Mouse (Mus musculus): ENCODE measurements around the gene Nup107.

Nup107 gene

DNA sequence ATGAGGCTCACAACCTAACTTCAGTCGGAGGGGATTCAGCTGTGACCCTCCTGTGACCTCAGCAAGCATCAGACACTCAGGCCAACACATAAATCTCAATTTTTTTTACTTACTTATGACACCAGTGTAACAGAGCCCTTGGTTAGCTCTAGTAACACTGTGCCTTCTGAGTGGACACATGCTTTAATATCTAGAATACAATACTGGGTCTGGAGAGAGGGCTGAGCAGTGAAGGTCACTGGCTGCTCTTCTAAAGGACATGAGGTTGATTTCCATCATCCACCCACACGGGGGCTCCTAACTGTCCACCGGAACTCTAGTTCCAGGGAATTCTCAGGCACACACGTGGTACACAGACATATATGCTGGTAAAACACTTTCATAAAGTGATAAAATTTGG is 13.6 kb downstream of the Nup107 start:
- no peak for DNase-seq (ENCODE audit: inconsistent ontology term)

DNA sequence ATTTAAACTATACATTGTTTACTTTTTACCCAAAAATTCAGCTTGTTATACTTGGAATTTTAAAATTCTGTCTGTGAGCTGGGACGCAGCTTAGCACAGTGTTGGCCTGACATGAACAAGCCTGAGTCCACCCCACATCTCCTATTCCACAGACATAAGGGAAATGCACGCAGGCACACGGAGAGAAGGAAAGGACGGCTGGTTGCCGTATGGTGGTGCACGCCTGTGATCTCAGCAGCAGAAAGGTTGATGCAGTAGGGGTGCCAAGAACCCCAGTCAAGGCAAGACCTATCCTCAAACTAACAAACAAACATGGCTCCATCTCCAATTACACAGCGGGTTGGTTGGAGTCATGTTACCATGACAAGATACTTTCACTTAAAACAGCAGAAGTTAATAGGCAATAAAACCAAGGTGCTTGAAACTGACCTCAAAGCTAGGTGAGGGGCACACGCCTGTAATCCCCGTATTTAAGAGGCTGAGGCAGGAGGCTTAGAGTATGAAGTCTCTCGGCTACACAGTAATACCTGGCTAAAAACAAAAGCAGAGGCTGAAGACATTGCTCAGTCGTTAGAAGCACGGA is 14.1 kb downstream of the Nup107 start:
- DNase-seq (ENCODE audit: inconsistent ontology term) = no peak

DNA sequence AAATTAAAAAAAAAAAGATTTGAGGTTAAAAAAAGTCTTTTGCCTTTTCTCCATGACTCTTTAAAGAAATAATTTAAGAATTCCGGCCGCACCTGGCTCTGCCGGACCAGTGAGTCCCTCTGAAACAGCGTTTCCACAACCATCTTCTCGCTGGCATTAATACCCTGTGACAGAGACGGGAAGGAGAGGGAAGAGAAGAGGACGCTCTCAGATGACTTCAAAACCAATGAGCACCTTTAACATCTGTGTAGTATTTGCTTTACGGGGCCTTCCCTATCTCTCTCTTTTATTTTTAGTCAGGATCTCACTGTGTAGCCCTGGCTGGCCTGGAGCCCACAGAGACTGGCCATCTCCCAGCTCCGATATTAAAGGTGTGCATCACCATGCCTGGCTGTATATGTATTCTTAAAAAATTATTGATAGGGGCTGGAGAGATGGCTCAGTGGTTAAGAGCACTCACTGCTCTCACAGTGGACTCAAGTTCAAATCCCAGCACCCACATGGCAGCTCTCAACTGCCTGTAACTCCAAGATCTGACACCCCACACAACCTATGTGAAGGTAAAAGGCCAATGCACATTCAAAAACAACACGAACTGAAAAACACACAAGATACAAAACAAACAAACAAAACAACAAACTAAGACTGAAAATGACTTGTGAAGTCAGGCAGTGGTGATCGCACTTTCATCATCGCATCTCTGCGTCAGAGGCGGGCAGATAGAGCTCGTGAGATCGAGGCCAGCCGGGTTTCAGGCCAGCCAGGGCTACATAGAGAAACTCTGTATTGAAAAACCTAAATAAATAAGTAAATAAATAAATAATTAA is 14.8 kb downstream of the Nup107 start:
- no peak for DNase-seq (ENCODE audit: inconsistent ontology term)

DNA sequence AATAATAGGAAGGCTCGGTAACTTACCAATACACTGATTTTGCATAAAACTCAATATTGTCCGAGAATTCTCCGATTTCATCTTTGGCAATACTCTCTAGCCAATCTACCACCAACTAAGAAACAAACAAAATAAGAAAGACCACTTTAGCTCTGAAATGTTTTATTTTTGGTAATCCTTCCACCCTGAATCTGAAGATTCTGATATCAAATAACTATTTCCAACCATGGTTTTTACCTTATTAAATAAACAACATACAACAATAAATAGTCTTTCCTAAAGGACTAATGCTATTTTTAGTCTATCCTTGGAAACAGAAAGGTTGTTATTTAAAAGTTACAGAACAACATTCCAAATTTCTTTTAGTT is 15.4 kb downstream of the Nup107 start:
- DNase-seq (ENCODE audit: inconsistent ontology term) = no peak

DNA sequence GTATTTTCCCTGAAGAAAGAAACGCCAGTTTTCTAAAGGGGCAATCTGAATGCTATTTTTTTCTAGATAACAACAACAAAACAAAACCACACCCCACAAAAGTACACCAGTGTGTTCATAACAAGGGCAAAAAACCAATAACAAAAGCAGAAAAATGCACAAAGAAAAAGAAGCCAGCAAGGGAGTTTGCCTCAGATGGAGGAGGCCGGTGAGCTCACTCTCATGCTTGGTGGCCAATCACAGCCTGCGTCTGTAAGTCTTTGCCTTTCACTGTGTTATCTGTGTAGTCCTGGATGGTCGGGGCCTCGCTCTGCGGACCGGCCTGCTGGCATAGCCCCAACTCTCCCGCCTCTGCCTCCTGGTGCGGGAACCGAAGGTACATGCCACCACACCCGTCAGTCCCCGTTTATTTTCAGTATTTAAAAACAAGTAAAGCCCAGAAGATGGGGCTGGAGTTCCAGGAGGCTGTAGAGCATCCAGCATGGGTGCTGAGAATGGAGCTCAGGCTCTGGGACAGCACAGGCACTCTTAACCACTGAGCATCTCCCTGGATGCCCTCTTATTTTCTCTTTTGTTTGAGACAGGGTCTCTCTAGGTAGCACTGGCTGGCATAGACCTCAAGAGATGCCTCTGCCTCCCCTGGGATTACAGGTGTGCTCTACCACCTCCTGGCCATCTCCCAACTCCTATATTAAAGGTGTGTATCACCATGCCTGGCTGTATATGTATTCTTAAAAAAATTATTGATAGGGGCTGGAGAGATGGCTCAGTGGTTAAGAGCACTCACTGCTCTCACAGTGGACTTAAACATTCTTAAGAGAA is 16.0 kb downstream of the Nup107 start:
- no peak for DNase-seq (ENCODE audit: inconsistent ontology term)

DNA sequence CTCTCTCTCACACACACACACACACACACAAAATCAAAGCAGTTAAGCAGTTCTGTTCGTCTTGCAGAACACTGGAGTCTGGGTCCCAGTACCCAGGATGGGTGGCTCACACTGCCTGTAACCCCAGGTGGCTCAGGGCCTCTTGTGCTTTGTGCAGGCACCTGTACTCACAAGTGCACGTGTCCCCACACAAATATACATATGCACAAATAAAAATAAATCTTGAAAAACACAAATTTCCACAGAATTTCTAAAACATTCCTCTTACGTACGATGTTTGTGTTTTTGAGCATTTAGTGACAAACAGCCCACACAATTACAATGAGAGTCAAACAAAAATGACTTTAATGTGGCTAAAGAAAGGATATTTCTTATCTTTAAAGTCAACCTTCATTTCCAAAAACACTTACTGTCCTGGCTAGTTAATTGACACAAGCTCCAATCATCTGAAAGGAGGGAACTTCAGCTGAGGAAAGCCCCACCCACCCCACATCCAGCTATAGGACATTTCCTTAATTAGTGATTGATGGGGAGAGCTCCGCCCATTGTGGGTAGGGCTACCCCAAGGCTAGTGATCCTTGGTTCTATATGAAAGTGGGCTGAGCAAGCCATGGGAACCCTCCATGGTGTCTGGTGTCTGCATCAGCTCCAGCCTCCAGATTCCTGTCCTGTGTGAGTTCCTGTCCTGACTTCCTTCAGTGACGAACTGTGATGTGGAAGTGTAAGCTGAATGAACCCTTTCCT is 16.9 kb downstream of the Nup107 start:
- no peak for DNase-seq (ENCODE audit: inconsistent ontology term)

DNA sequence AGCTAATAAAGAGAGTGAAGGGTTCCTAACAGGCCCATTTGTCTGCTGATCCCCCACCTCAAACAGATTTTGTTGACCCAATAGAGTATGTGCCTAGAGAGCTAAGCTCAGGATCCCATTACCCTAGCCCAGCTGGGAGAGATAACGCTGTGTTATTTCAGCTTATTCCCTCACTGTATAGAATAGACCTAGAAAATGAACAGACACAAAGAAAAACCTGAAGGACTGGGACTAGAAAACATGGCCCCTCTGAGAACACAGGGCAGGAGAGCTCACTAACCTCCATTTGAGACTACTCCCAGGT is 17.7 kb downstream of the Nup107 start:
- no peak for DNase-seq (ENCODE audit: inconsistent ontology term)

DNA sequence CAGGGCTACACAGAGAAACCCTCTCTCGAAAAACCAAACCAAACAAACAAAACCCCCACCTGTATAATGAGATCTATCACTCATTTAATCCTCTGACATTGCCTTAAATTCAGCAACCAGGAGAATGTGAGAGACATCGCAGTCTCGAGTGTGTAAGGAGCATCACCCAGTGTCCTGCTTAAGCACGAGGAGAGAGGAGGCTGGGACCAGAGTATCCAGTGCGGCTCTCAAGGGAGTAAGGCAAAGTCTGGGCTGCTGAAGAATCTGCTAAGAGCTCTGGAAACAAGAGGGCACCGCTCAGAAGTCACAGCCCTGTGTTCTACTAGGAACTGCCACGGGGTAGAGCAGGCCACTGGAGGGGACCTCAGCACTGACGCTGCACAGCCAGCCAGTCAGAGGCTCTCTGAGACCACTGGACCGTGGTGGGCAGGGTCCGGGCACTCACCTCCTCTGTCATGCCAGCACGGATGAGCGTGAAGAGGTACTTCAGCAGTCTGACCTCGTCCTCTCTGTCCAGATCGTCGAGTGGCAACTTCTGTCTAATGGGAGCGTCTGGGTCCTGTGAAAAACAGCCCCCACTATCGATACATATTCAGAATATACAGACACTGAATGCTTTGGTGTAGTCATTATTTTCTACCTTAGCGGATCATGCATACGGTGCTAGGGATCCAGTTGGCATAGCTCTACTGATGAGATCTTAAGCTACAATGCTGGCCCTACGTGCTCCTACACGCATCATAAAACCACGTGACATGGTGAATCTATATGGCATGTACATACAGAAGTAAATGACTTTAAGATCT is 18.3 kb downstream of the Nup107 start:
- DNase-seq (ENCODE audit: inconsistent ontology term) = no peak

DNA sequence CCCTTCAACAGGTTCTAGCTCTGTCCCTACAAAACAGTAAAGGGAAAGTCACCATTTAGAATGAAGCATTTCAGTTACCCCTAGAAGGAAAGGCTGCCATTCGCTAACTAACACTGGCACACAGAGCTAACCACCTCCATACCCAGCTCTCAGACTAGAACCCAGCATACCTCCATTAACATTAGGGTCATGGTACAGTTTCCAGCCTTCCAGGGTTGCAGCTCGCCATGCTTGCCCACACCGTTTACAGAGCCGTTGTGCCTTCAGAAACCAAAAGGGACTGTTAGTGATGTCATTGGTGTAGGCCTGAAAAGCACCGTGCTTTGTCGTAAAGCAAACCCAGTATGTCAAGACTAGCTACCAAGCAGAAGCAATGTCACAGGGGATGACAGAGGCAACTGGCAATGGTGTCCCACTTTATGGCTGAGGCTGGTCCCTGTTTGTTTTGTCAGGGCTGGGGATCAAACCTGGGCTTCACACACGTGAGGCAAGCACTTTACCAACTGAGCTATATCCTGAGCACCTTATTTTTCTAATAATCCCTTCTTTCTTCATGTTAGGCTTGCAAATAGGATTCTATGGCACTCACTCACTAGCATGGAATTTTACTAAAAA is 19.3 kb downstream of the Nup107 start:
- DNase-seq (ENCODE audit: inconsistent ontology term) = no peak

DNA sequence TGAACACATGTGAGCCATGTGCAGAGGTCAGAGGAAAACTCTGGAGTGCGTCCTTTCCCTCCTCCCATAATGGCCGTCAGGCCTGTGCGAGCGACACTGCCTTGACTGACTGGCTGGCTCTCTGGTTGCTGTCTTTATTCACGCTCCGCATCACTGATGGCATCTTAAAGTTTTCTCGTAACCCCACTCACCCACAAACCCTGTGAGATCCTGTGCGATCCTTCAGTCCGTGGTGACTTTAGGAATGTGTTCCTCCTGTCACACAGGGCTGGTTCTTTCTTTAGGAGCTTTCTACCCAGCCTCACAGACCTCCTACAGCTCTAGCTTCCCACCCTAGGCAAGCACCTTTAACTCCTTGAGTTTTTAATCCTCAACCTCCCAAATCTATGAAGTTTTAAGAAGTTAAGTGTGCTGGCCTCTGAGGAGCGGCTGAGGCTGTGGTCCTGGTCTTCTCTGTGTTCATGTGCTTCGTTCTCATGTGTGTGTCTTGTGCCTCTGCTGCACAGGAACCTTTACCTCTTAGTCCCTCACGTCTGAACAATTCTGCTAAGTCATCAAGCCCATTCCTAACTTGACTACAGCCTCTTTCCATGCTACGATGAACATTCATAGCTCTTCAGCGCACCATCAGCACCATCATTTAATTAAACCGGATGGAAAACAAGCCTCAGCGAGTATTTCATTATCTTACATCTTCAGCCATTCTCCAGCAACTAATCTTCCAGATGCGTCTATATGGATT is 20.0 kb downstream of the Nup107 start:
- DNase-seq (ENCODE audit: inconsistent ontology term) = no peak

DNA sequence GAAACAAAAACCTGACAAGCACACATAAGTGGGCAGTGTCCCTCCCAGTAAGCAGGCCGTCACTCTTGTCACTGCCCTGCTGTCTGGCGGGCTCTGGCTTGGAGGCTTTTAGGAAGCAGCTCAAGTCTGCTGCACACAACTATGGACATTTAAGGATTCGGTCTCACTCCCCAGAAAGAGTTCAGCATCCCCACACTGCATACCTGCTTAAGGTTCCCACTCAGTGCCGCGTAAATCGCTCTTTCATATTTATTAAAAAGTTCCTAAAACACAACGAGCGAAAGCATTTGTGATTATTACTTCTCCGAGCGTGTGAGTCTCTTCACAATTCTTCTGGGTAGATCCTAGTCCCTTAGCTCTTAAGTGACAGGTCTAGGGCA is 21.4 kb downstream of the Nup107 start:
- DNase-seq (ENCODE audit: inconsistent ontology term) = no peak

DNA sequence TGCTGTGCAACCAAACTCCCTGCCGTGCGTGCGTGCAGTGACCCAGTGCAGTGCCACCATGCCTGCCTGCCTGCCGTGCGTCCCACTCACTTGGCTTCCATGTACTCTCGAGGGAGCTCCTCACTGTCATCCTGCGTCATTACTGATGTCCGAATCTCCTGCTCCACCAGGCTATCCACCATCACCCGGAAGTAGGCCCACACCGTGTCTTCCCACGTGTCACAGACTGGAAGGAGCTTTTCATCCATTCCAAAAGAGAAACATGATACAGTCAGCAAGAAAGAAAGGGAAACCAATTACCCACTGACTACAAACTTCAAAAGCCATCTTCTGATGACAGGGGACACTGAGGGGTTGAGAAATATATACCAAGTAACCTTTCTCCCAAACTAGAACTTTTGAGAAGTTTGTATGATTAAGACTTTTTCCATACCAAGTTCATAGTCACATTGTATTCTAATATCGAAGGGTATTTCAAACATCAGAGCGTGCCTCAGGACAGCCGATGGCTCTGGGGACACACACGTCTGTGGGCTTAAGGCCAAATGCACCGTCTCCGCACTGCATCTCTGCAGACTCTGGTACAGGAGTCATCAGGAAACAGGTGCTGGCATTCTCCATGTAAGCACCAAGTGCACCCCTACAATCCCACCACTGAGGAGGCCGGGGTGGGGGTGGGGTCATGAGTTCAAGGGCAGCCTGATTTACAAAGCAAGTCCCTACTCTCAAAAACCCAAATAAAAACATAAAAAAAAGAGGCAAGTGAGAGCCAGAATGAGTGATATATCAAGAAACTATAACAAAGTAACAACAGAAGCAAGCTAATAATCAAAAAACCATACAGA is 22.0 kb downstream of the Nup107 start:
- DNase-seq (ENCODE audit: inconsistent ontology term) = no peak

DNA sequence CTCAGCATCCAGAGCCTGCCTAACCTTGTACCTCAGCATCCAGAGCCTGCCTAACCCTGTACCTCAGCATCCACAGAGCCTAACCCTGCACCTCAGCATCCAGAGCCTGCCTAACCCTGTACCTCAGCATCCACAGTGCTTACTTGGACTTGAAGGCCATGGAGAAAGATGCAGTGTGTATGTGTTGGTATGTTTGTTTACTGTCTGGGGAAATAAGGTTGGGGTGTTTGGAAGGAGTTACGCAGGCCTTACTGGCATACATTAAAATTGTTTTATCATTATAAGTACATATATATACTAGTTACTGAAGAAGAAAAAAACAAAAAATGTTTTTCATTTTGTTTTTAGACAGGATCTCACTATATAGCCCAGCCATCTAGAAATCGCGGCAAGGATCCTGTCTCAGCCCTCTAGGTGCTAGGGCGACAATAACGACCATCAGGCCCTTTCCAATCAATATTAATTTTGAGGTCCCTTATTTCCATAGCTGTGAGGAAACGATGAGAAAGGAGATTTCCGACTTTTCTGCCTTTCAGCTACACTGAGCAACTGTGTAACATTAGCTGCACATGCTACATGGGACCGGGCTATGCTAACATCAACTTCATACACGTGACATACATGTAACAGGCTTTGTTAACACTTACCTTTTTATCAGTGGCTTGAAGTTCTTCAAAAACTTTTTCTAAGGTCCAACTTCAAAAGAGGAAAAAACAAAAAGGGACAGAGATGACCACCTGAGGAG is 22.8 kb downstream of the Nup107 start:
- no peak for DNase-seq (ENCODE audit: inconsistent ontology term)

DNA sequence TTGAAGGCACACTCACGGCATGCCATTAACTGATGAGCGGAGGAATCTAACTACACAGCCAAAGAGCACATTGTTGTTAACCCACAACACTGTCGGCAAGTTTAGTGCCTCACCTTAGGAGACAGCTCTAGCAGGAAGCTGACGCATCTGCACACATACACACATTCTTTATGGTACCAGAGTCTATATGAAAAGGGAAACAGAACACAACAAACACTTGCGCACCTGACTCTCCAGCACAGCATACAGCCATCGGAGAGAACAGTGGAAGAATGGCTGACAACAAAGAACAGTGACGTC is 24.4 kb downstream of the Nup107 start:
- DNase-seq (ENCODE audit: inconsistent ontology term) = no peak

DNA sequence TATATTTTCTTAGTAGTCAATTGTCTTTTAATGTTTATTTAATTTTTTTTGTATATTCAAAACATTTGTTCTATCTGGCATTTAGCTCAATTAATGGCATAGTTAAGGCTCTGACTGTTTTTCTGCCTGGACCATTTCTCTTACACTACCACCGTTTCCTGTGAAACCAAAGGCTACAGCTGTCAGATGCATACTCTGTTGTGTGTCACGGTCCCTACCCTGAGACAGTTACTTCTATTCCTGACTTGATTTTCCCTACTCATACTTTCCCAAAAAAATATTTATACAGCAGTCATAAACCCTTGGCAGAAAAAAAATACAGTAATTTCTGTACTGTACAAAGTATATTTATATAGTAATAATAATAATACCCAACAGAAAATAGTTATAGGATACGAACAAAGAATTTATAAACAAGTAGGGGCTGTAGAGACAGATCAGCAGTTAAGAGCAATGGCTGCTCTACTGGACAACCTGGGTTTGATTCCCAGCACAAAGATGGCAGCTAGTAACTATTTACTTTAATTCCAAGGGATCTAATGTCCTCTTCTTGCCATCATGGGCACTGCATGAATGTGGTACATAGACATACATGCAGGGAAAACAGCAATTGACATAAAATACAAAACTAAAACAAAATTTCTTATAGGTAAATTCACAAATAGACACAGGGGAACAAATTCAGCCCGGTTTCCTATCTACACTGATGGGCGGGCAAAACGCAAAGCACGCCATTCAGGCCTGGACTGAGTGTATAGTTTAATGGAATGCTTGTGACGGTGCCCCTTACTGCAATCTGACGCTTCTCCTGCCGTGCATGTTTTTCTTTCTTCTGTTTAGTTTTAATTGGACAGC is 25.0 kb downstream of the Nup107 start:
- no peak for DNase-seq (ENCODE audit: inconsistent ontology term)

DNA sequence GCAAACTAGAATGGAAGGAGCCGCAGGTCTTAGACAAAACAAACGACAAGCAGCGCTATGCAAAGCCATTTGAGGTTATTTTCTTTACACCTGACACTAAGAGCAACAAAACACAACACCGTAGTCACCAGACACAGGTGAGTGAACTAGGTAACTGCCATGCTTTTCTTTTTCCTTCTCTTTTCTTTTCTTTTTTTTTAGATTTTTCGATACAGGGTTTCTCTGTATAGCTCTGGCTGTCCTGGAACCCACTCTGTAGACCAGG is 25.7 kb downstream of the Nup107 start:
- no peak for DNase-seq (ENCODE audit: inconsistent ontology term)

DNA sequence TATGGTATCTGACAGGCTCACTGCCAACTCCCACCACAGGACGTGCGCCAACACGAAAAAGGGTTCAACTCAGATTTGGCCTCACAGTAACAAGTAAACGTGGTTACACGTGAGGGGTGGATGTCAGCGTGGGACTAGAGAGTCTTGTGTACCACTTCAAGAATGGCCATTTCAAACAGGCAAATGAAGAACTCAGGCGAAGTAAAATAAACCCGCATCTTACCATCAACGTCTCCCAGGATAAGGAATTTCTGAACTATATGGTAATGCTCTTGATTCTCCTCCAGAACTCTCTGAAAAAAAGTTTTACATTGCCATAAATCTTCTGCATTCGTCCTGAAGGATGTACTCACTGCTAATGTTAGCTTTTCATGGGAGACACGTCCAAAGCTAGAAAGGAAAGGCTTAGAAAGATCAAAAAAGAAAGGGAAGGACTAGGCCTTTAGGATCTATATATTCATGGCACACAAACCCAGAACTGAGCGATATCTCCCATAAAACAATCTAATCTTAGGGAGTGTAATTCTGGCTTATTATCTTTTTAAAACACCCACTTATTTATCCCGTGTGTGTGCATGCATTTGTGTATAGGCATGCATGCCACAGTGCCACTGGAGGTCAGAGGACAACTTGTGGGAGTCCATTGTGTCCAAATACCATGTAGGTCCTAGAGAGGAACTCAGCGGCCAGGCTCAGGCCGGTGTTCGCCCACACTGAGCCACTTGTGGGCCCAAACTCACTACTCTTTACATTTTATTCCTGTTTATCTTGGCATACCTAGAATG is 26.2 kb downstream of the Nup107 start:
- no peak for DNase-seq (ENCODE audit: inconsistent ontology term)
